Mouse (Mus musculus): ENCODE data around the gene Kdelr1.

DNA sequence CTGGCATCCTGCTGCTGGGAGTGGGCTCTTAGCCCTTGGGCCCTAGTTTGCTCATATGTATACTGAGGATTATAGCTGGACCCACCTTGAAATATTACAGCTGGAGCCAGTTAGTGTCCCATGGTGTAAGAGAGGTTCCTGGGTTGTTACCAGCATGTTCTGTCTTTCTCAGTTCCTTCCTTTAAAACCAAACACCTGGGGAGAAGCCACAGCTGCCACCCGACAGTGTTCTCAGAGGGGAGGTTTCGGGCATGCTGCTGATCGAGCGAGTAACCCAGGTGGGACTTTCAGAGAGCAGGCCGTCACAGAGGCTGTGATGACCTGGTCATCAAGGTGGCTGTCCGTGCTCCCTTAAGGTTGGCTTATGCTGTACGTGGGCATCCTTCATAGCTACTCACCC, 4.3 kb downstream of the Kdelr1 start:
- TF ChIP-seq POLR2AphosphoS5 (IDR thresholded peaks at IDR 0.05; ENCODE audit: borderline replicate concordance, low read depth, low read length) = no peak
- no peak for TF ChIP-seq USF1 (IDR thresholded peaks at IDR 0.05; ENCODE audit: low read depth, low read length)
- no peak for TF ChIP-seq KAT2A (conservative IDR thresholded peaks at IDR 0.05; ENCODE audit: low read depth, low read length)

All from MEL (cell line).